Mouse (Mus musculus) liver, embryonic 11.5 days (tissue): ENCODE data around the gene Hoxa11. TPM values are rescaled to one million over a fixed set of nuclear protein-coding genes. Genes with fewer than 3 reads are reported as not detected.
A peak's percentile ranks its signal among the peaks of the same experiment; 100 is the strongest.

Experiments used
- ATAC-seq: fragments of 200-750 bp; cut with Nextera tagmentation; replicated peaks from 2 replicates; pipeline ENCODE4 v1.8.0; 2017; ENCODE audit warnings: moderate number of reproducible peaks, mild to moderate bottlenecking, moderate TSS enrichment, moderate library complexity; ENCODE audit not compliant: low FRiP score
- DNase-seq: peaks from one replicate; pipeline ENCODE4 v3.0.0-alpha.2; 2017; ENCODE audit warnings: low spot score
- H3K27ac ChIP-seq: fragments of 300-500 bp; sonication (generic); 2 replicates; pipeline ENCODE4 v1.5.1; 2014; ENCODE audit warnings: mild to moderate bottlenecking, low read depth, low read length, control low read depth
- H3K27me3 ChIP-seq: fragments of 300-500 bp; sonication (generic); replicated peaks from 2 replicates; pipeline ENCODE4 v1.6.1; 2014; ENCODE audit warnings: low read length, mixed read lengths; ENCODE audit not compliant: control insufficient read depth, insufficient read depth
- H3K36me3 ChIP-seq: fragments of 300-500 bp; sonication (generic); 2 replicates; pipeline ENCODE4 v1.6.1; 2014; ENCODE audit warnings: mild to moderate bottlenecking, low read length, moderate library complexity, mixed read lengths; ENCODE audit not compliant: control insufficient read depth, insufficient read depth
- H3K4me1 ChIP-seq: fragments of 300-500 bp; sonication (generic); replicated peaks from 2 replicates; pipeline ENCODE4 v1.6.1; 2014; ENCODE audit warnings: low read length, mixed read lengths; ENCODE audit not compliant: control insufficient read depth, insufficient read depth
- H3K4me2 ChIP-seq: fragments of 300-500 bp; sonication (generic); 2 replicates; pipeline ENCODE4 v1.6.1; 2014; ENCODE audit warnings: mild to moderate bottlenecking, control low read depth, moderate library complexity
- H3K4me3 ChIP-seq: fragments of 300-500 bp; sonication (generic); 2 replicates; pipeline ENCODE4 v1.5.1; 2014; ENCODE audit warnings: low read depth, low read length, control low read depth
- H3K9ac ChIP-seq: fragments of 300-500 bp; sonication (generic); 2 replicates; pipeline ENCODE4 v1.6.1; 2014; ENCODE audit warnings: low read depth, low read length, control low read depth
- H3K9me3 ChIP-seq: fragments of 300-500 bp; sonication (generic); 2 replicates; pipeline ENCODE4 v1.6.1; 2016; ENCODE audit warnings: low read length, inconsistent platforms, mixed read lengths; ENCODE audit not compliant: control insufficient read depth
- WGBS: fragments of 180-500 bp; shearing (Covaris S2); extraction: QIAGEN DNeasy Blood & Tissue Kit; methylation state at CpG from one replicate; pipeline ENCODE4 v1.1.7; 2014; 5-methylcytosine and 5-hydroxymethylcytosine counted together
- polyA plus RNA-seq: library from polyadenylated mRNA; unstranded; fragments of >200 nt; fragmentation: Nextera tagmentation; extraction: Ambion mirVana; gene quantifications from 2 replicates; pipeline ENCODE4 v1.2.1, GENCODE M21; 2014

Hoxa11 gene
- 0.18 and 0.26 TPM in 2 replicates for polyA plus RNA-seq

GRCm38 (mm10) chr6:52245757-52246142 lies at the start of gene Hoxa11:
Gene Hoxa11, minus strand, starts transcription at chr6:52245810.
- no peak for DNase-seq
- WGBS: 1% methylated on average over 20 of the region's 20 CpGs
- ATAC-seq: no peak
- no peaks in the 10 kb centered on the region for H3K4me1 ChIP-seq
- no peak within 1 kb of the TSS for H3K4me2 ChIP-seq
- H3K27me3 ChIP-seq: peaks cover 100% of the 10 kb centered on the region
- H3K4me3 ChIP-seq: 0 out of 2 replicates have a peak within 1 kb of the TSS, but pooled peaks have one; percentile 10
- H3K9me3 ChIP-seq: no peaks in the 10 kb centered on the region
- no peak within 1 kb of the TSS for H3K9ac ChIP-seq
- H3K27ac ChIP-seq: no peak within 1 kb of the TSS
- H3K36me3 ChIP-seq: no peaks in the 10 kb centered on the region

GRCm38 (mm10) chr6:52294616-52295015 lies 49.0 kb upstream of the Hoxa11 start:
- ATAC-seq (no peak), DNase-seq (no peak)
- H3K9ac ChIP-seq: no peak overlapping the region
- H3K36me3 ChIP-seq: no peaks in the 10 kb centered on the region
- H3K4me2 ChIP-seq: no peak overlapping the region
- H3K9me3 ChIP-seq: no peaks in the 10 kb centered on the region
- no peaks in the 10 kb centered on the region for H3K4me1 ChIP-seq
- peaks cover 51% of the 10 kb centered on the region for H3K27me3 ChIP-seq
- 77% methylated on average over 6 of the region's 6 CpGs for WGBS
- no peak overlapping the region for H3K4me3 ChIP-seq
- H3K27ac ChIP-seq: no peak overlapping the region

GRCm38 (mm10) chr6:52292328-52292727 lies 46.7 kb upstream of the Hoxa11 start:
- Histone ChIP-seq H3K27ac (no peak overlapping the region), H3K9me3 (no peaks in the 10 kb centered on the region), H3K36me3 (no peaks in the 10 kb centered on the region), H3K4me3 (no peak overlapping the region), H3K27me3 (peaks cover 57% of the 10 kb centered on the region), H3K9ac (no peak overlapping the region), H3K4me1 (no peaks in the 10 kb centered on the region), H3K4me2 (no peak overlapping the region)
- no peak for ATAC-seq
- WGBS: 53% methylated on average over 7 of the region's 7 CpGs
- no peak for DNase-seq

- 4% methylated on average over 45 of the region's 45 CpGs for WGBS
- Histone ChIP-seq H3K4me2 (peak overlapping the region; percentile 50), H3K9me3 (no peaks in the 10 kb centered on the region), H3K4me1 (no peaks in the 10 kb centered on the region), H3K27ac (no peak overlapping the region), H3K9ac (no peak overlapping the region), H3K27me3 (peaks cover 55% of the 10 kb centered on the region), H3K4me3 (peak overlapping the region; percentile 17), H3K36me3 (no peaks in the 10 kb centered on the region)
- no peak for DNase-seq
- no peak for ATAC-seq
These were observed 45.6 kb upstream of the Hoxa11 start for GRCm38 (mm10) chr6:52291021-52291860.

- no peak for ATAC-seq
- H3K9me3 ChIP-seq: no peaks in the 10 kb centered on the region
- H3K4me1 ChIP-seq: no peaks in the 10 kb centered on the region
- no peak for DNase-seq
- no peak overlapping the region for H3K27ac ChIP-seq
- no peak overlapping the region for H3K9ac ChIP-seq
- peaks cover 55% of the 10 kb centered on the region for H3K27me3 ChIP-seq
- no peaks in the 10 kb centered on the region for H3K36me3 ChIP-seq
- 19% methylated on average over 12 of the region's 12 CpGs for WGBS
- no peak overlapping the region for H3K4me3 ChIP-seq
- H3K4me2 ChIP-seq: no peak overlapping the region
These were observed 44.6 kb upstream of the Hoxa11 start for GRCm38 (mm10) chr6:52290186-52290585.

- no peak for DNase-seq
- Histone ChIP-seq H3K4me3 (no peak overlapping the region), H3K27ac (no peak overlapping the region), H3K27me3 (peaks cover 19% of the 10 kb centered on the region), H3K4me2 (no peak overlapping the region), H3K36me3 (no peaks in the 10 kb centered on the region), H3K9ac (no peak overlapping the region), H3K9me3 (no peaks in the 10 kb centered on the region), H3K4me1 (no peaks in the 10 kb centered on the region)
- ATAC-seq: no peak
- WGBS: 83% methylated on average over 5 of the region's 5 CpGs
These were observed 38.3 kb upstream of the Hoxa11 start for GRCm38 (mm10) chr6:52283896-52284295.

GRCm38 (mm10) chr6:52281084-52281483 lies 35.5 kb upstream of the Hoxa11 start:
- no peak overlapping the region for H3K4me3 ChIP-seq
- no peak for DNase-seq
- no peaks in the 10 kb centered on the region for H3K9me3 ChIP-seq
- WGBS: 65% methylated on average over 12 of the region's 12 CpGs
- H3K36me3 ChIP-seq: no peaks in the 10 kb centered on the region
- H3K4me1 ChIP-seq: no peaks in the 10 kb centered on the region
- peaks cover 34% of the 10 kb centered on the region for H3K27me3 ChIP-seq
- H3K9ac ChIP-seq: no peak overlapping the region
- no peak overlapping the region for H3K4me2 ChIP-seq
- no peak for ATAC-seq
- no peak overlapping the region for H3K27ac ChIP-seq

- Histone ChIP-seq H3K36me3 (no peaks in the 10 kb centered on the region), H3K4me2 (no peak overlapping the region), H3K9me3 (no peaks in the 10 kb centered on the region), H3K27ac (no peak overlapping the region), H3K4me1 (no peaks in the 10 kb centered on the region), H3K27me3 (peaks cover 67% of the 10 kb centered on the region), H3K9ac (no peak overlapping the region), H3K4me3 (no peak overlapping the region)
- no peak for ATAC-seq
- DNase-seq: no peak
- 17% methylated on average over 5 of the region's 5 CpGs for WGBS
These were observed 31.3 kb upstream of the Hoxa11 start for GRCm38 (mm10) chr6:52276920-52277319.

- Histone ChIP-seq H3K4me2 (no peak overlapping the region), H3K27me3 (peaks cover 73% of the 10 kb centered on the region), H3K9ac (no peak overlapping the region), H3K4me3 (no peak overlapping the region), H3K27ac (no peak overlapping the region), H3K36me3 (no peaks in the 10 kb centered on the region), H3K9me3 (no peaks in the 10 kb centered on the region), H3K4me1 (no peaks in the 10 kb centered on the region)
- WGBS: 6% methylated on average over 6 of the region's 6 CpGs
- no peak for ATAC-seq
- DNase-seq: no peak
These were observed 30.8 kb upstream of the Hoxa11 start for GRCm38 (mm10) chr6:52276382-52276781.
